Mouse (Mus musculus) adrenal gland, adult (tissue): Measurements from ENCODE around the gene Lgals3.
A peak's percentile ranks its signal among the peaks of the same experiment; 100 is the strongest.

Experiments
- DNase-seq, 2 experiments: peaks; one replicate each; pipeline ENCODE4 v3.0.0; 2022 to 2023; ENCODE audit warnings: low spot score in 1 of 2; ENCODE audit not compliant: inconsistent age in 2 of 2

Gene Lgals3

DNA sequence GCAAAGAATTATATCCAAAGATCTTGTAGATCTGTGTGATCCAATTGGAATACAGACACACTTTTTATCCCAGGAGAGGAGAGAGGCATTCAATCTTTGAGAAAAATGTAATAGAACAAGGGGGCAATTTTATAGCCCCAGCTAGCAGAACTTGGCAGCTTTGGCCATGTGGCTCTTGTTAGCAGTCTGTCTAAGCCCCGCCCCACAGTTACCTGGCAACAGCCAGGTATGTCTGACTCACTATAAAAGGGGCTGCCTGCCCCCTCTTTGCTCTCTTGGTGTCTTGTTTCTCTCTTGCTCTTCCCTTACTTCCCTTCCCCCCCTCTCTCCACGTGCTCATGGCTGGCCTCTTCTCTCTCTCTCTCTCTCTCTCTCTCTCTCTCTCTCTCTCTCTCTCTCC is 54.1 kb downstream of the Lgals3 start:
- no peak for DNase-seq

GRCm38 (mm10) chr14:47422466-47422865 is 54.9 kb downstream of the Lgals3 start:
- no peak for DNase-seq

DNA sequence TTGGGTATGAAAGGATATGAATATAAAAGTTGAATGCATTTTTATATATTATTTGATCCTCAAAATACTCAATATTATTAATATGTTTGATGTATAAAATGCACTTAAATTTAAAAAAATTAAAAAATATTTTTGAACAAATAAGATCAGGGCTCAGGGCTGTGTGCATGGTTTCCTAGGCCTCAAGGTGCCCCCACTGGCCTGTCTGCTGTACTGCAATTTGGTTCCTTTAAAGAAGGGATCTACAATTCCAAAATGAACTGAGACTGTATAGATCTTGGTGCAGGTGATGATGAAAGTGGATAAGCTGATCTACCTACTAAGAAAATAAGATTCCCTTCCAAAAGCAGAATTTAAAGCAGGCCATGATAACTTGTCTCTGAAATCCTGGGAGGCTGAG is 65.4 kb downstream of the Lgals3 start:
- DNase-seq = peak in 1 of 2 experiments; percentile 35
